Mouse (Mus musculus) right cerebral cortex, adult 2 months (tissue): ENCODE results near the gene Gtf2ird2.

Source experiments
- DNase-seq, 2 experiments: peaks; one replicate each; pipeline ENCODE4 v3.0.0; 2021 to 2022; ENCODE audit warnings: low spot score in 2 of 2

Gene Gtf2ird2

GRCm38 (mm10) chr5:134268751-134269150 lies 84.9 kb downstream of the Gtf2ird2 start:
- DNase-seq, result no peak

GRCm38 (mm10) chr5:134269751-134270150 lies 85.9 kb downstream of the Gtf2ird2 start:
- no peak for DNase-seq

- DNase-seq, result no peak
Observed at GRCm38 (mm10) chr5:134270566-134270965, 86.7 kb downstream of the Gtf2ird2 start.

- no peak for DNase-seq
Observed at GRCm38 (mm10) chr5:134271421-134271820, 87.6 kb downstream of the Gtf2ird2 start.

- no peak for DNase-seq
Observed at GRCm38 (mm10) chr5:134272761-134273160, 88.9 kb downstream of the Gtf2ird2 start.

- DNase-seq, result no peak
Observed at GRCm38 (mm10) chr5:134273761-134274160, 89.9 kb downstream of the Gtf2ird2 start.
